Mouse (Mus musculus): ENCODE measurements at regions not wholly inside any gene's neighbourhood (a gene's known extent, or its start where the extent isn't known, plus 50 kb on each side); places are given as distances from the start of the nearest gene placed in this dataset.

DNA sequence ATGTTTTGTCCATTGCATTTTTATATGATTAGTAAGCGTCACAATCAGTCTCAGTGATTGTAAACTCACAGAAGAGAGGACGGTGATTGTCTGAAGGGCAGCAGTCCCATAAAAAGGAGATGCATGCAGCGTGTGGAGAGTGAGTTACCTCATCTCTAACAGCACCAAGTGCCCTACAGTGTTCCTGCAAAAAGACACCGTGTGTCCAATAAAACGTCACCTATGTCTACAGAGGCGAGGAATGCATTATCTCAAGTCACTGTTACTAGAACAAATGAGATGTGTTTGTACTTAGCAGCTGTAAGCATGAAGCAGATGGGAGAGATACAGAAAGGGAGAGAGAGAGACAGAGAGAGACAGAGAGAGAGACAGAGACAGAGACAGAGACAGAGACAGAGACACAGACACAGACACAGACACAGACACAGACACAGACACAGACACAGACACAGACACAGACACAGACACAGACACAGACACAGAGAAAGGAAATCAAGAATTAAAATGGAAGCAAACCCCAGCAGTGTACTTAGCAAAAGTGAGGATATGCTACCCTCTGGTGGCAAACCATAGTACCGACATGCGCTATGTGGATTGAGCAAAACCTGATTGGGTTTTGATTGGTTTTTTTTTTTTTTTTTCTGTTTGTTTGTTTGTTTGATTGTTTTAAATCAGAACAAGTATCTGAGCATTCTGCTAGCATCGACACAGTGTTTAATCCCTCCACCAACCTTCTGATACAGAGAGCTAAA is 352.9 kb downstream of the Phf14 start:
- peak in 1 of 2 experiments; percentile 46 for DNase-seq (ENCODE audit: extremely low spot score in 1 of 2, low spot score in 1 of 2)

All from layer of hippocampus, postnatal 25 days (tissue).